Mouse (Mus musculus): ENCODE measurements around the gene Diras2.

Gene Diras2

GRCm38 (mm10) chr13:52552822-52553477 lies 21.9 kb upstream of the Diras2 start:
- in situ Hi-C loops (cut with MseI, MboI): no loop called here

- in situ Hi-C loops (cut with MseI, MboI): no loop called here
Measured at GRCm38 (mm10) chr13:52551275-52551674, 20.2 kb upstream of the Diras2 start.

GRCm38 (mm10) chr13:52550690-52551193 lies 19.7 kb upstream of the Diras2 start:
- in situ Hi-C loops (cut with MseI, MboI): no loop called here

GRCm38 (mm10) chr13:52546288-52546687 lies 15.2 kb upstream of the Diras2 start:
- in situ Hi-C loops (cut with MseI, MboI): loop anchor here (25.0 kb wide), 1 partner anchor 709 kb away; the partner anchor contains the start of gene Gadd45g (in 2 of the 2)

GRCm38 (mm10) chr13:52542636-52543035 lies 11.6 kb upstream of the Diras2 start:
- in situ Hi-C loops (cut with MseI, MboI): loop anchor here (25.0 kb wide), 1 partner anchor 705 kb away; the partner anchor contains the start of gene Gadd45g (in 2 of the 2)

GRCm38 (mm10) chr13:52542036-52542526 lies 11.0 kb upstream of the Diras2 start:
- in situ Hi-C loops (cut with MseI, MboI): loop anchor here (25.0 kb wide), 1 partner anchor 705 kb away; the partner anchor contains the start of gene Gadd45g (in 2 of the 2)

GRCm38 (mm10) chr13:52541385-52542035 lies 10.4 kb upstream of the Diras2 start:
- in situ Hi-C loops (cut with MseI, MboI): loop anchor here (25.0 kb wide), 1 partner anchor 704 kb away; the partner anchor contains the start of gene Gadd45g (in 2 of the 2)

- in situ Hi-C loops (cut with MseI, MboI): loop anchor here (5.0 to 25.0 kb wide), 3 partner anchors 85 to 702 kb away; partner anchors contain the start of gene Gadd45g (in 2 of the 2)
Measured at GRCm38 (mm10) chr13:52539461-52539860, 8.4 kb upstream of the Diras2 start.

- in situ Hi-C loops (cut with MseI, MboI): loop anchor here (5.0 to 25.0 kb wide), 3 partner anchors 86 to 701 kb away; partner anchors contain the start of gene Gadd45g (in 2 of the 2)
Measured at GRCm38 (mm10) chr13:52538588-52539116, 7.6 kb upstream of the Diras2 start.

- in situ Hi-C loops (cut with MseI, MboI): loop anchor here (5.0 to 25.0 kb wide), 3 partner anchors 87 to 701 kb away; partner anchors contain the start of gene Gadd45g (in 2 of the 2)
Measured at GRCm38 (mm10) chr13:52537754-52538587, 6.9 kb upstream of the Diras2 start.

- in situ Hi-C loops (cut with MseI, MboI): loop anchor here (5.0 to 25.0 kb wide), 3 partner anchors 89 to 698 kb away; partner anchors contain the start of gene Gadd45g (in 2 of the 2)
Measured at GRCm38 (mm10) chr13:52535542-52535941, 4.5 kb upstream of the Diras2 start.

- in situ Hi-C loops (cut with MseI, MboI): loop anchor here (5.0 to 25.0 kb wide), 3 partner anchors 91 to 696 kb away; partner anchors contain the start of gene Gadd45g (in 2 of the 2)
Measured at GRCm38 (mm10) chr13:52533644-52534043, 2.6 kb upstream of the Diras2 start.

- in situ Hi-C loops (cut with MseI, MboI): loop anchor here (5.0 to 25.0 kb wide), 3 partner anchors 95 to 693 kb away; partner anchors contain the start of gene Gadd45g (in 2 of the 2)
Measured at GRCm38 (mm10) chr13:52530008-52530945, 802 bp downstream of the Diras2 start.

- in situ Hi-C loops (cut with MseI, MboI): loop anchor here (25.0 kb wide), 1 partner anchor 692 kb away; the partner anchor contains the start of gene Gadd45g (in 2 of the 2)
Measured at GRCm38 (mm10) chr13:52529188-52529972, 1.7 kb downstream of the Diras2 start.

GRCm38 (mm10) chr13:52528786-52529185 lies 2.3 kb downstream of the Diras2 start:
- in situ Hi-C loops (cut with MseI, MboI): loop anchor here (25.0 kb wide), 1 partner anchor 691 kb away; the partner anchor contains the start of gene Gadd45g (in 2 of the 2)

GRCm38 (mm10) chr13:52528281-52528680 lies 2.8 kb downstream of the Diras2 start:
- in situ Hi-C loops (cut with MseI, MboI): loop anchor here (25.0 kb wide), 1 partner anchor 691 kb away; the partner anchor contains the start of gene Gadd45g (in 2 of the 2)

- in situ Hi-C loops (cut with MseI, MboI): loop anchor here (25.0 kb wide), 1 partner anchor 689 kb away; the partner anchor contains the start of gene Gadd45g (in 2 of the 2)
Measured at GRCm38 (mm10) chr13:52526249-52527035, 4.6 kb downstream of the Diras2 start.

Data from mouse trophoblast stem cell (cell line).